Mouse (Mus musculus) G1E-ER4 (cell line): Measurements from ENCODE around the gene Mfsd2a. TPM values are rescaled to one million over a fixed set of nuclear protein-coding genes. Genes with fewer than 3 reads are reported as not detected.

ENCODE experiments used
- GATA1 ChIP-seq: IDR thresholded peaks from one replicate; pipeline ENCODE4 v1.8.0; 2012; ENCODE audit warnings: low read length, inconsistent platforms
- polyA plus RNA-seq: library from polyadenylated mRNA; stranded (reverse); fragments of >175 nt; gene quantifications from 2 replicates; pipeline ENCODE4 v1.2.3, GENCODE M21; 2012

Gene Mfsd2a
- polyA plus RNA-seq = not detected in 2 replicates

GRCm38 (mm10) chr4:122961100-122961567 is at the start of gene Mfsd2a:
Gene Mfsd2a (minus strand): TSS chr4:122961188.
- TF ChIP-seq GATA1 = no peak

- TF ChIP-seq GATA1 = no peak
Observed at GRCm38 (mm10) chr4:123005054-123005966, 44.3 kb upstream of the Mfsd2a start.

- TF ChIP-seq GATA1 = no peak
Observed at GRCm38 (mm10) chr4:123000617-123001342, 39.8 kb upstream of the Mfsd2a start.

- TF ChIP-seq GATA1 = no peak
Observed at GRCm38 (mm10) chr4:123000130-123000529, 39.1 kb upstream of the Mfsd2a start.

GRCm38 (mm10) chr4:122999263-122999691 is 38.3 kb upstream of the Mfsd2a start:
- TF ChIP-seq GATA1 = no peak

GRCm38 (mm10) chr4:122998537-122999262 is 37.7 kb upstream of the Mfsd2a start:
- TF ChIP-seq GATA1 = no peak

GRCm38 (mm10) chr4:122996618-122997381 is 35.8 kb upstream of the Mfsd2a start:
- no peak for TF ChIP-seq GATA1

GRCm38 (mm10) chr4:122996221-122996617 is 35.2 kb upstream of the Mfsd2a start:
- TF ChIP-seq GATA1 = no peak

GRCm38 (mm10) chr4:122995404-122996220 is 34.6 kb upstream of the Mfsd2a start, which contains the start of gene Mycl:
Gene Mycl (plus strand): TSS chr4:122995652.
- TF ChIP-seq GATA1 = no peak

- no peak for TF ChIP-seq GATA1
Observed at GRCm38 (mm10) chr4:122992276-122992675, 31.3 kb upstream of the Mfsd2a start.

- TF ChIP-seq GATA1 = no peak
Observed at GRCm38 (mm10) chr4:122991177-122991576, 30.2 kb upstream of the Mfsd2a start.

GRCm38 (mm10) chr4:122987421-122987820 is 26.4 kb upstream of the Mfsd2a start:
- TF ChIP-seq GATA1 = no peak

- no peak for TF ChIP-seq GATA1
Observed at GRCm38 (mm10) chr4:122985110-122985509, 24.1 kb upstream of the Mfsd2a start.
